Mouse (Mus musculus) E14TG2a.4 (cell line): ENCODE data around the gene Ptprh.

ENCODE experiments used
- CTCF ChIP-seq: conservative IDR thresholded peaks from 2 replicates; pipeline ENCODE4 v1.5.1; 2014; ENCODE audit warnings: low read length
- NANOG ChIP-seq: IDR thresholded peaks from 2 replicates; pipeline ENCODE4 v1.6.1; 2014; ENCODE audit warnings: borderline replicate concordance, low read length, mixed read lengths
- POU5F1 ChIP-seq: IDR thresholded peaks from 2 replicates; pipeline ENCODE4 v1.6.1; 2014; ENCODE audit warnings: low read length, borderline replicate concordance

GRCm38 (mm10) chr7:4651581-4651980 is 47.7 kb upstream of the Ptprh start:
- TF ChIP-seq CTCF (no peak), NANOG (no peak), POU5F1 (no peak)
